9 mouse cellular contexts compared by ENCODE assay signal in the genomic region with DNA sequence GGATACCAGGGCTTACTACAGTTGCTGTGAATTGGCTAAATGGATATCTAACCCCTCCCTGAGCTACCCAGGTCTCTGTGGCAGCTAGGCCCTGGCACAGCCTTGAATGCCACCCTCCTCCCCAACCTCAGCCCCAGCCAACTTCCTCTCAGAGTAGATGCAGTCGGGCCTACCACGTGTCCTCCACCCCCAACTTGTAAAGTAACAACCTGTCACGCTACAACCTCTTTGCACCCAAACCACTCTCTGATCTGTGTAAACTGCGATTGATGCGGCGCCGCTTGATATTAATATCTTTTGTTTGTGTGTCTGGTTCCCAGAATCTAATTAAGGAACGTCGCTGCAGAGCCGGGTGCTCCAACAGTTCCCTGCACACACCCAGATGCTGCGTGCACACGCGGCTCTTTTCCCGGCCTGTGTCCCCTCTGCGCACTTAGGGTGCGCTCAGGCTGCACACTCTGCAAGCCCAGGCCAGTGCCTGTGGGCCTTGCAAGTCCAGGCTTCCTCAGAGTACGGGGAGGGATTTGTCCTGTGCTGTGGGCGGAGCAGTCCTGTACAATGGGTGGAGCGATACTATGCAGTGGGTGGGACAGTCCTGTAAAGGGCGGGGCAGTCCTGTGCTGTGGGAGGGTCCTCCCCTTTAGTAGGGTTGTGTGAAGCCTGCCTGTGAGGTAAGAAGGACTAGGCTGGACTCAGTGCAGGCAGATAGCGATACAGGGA. TPM values are rescaled to one million over a fixed set of nuclear protein-coding genes. Genes with fewer than 3 reads are reported as not detected.
DNase-seq lines count a peak whose midpoint lies in the region; ATAC-seq and TF ChIP-seq lines count a peak whose summit lies in the region.
"Had no signal": no experiment of that assay in that cellular context is flagged by ENCODE, and none has a peak within 500 bp of the region (broad histone marks: within the 10 kb centered on the region; RNA-seq: fewer than 3 reads in every experiment).

No protein-coding gene starts in this region.

- H3K4me1 ChIP-seq in kidney, embryonic 14.5 days (ENCODE audit: control insufficient read depth, insufficient read depth, low read length), result peaks cover 15% of the 10 kb centered on the region
- H3K4me1 ChIP-seq in G1E (ENCODE audit: insufficient read depth, low read depth, low read length), result peaks cover 15% of the 10 kb centered on the region
- peaks cover 28% of the 10 kb centered on the region for H3K4me1 ChIP-seq in embryonic facial prominence, embryonic 15.5 days
- peaks cover 40% of the 10 kb centered on the region for H3K4me1 ChIP-seq in limb, embryonic 10.5 days
- peaks cover 6% of the 10 kb centered on the region for H3K4me1 ChIP-seq in neural tube, embryonic 11.5 days (ENCODE audit: control insufficient read depth, insufficient read depth, low read length)

- no peak overlapping the region for H3K27ac ChIP-seq in kidney, embryonic 14.5 days (ENCODE audit: low read depth, low read length)
- peak overlapping the region; percentile 28; the same call in 1 of the 2 replicates for H3K27ac ChIP-seq in embryonic facial prominence, embryonic 15.5 days (replicated peaks)
- H3K27ac ChIP-seq in limb, embryonic 10.5 days, result peak overlapping the region; percentile 47
- no peak overlapping the region for H3K27ac ChIP-seq in neural tube, embryonic 11.5 days (ENCODE audit: low read depth, low read length)

- DNase-seq in kidney, adult 9 months, result no peak
- DNase-seq in G1E (ENCODE audit: low spot score), result peak; percentile 31
- peak; percentile 56 for DNase-seq in limb, embryonic 10.5 days (ENCODE audit: low spot score)
- peak; percentile 65 for DNase-seq in neural tube, embryonic 11.5 days (ENCODE audit: low spot score)
- DNase-seq in spleen, adult 12 weeks (ENCODE audit: low spot score), result no peak
- no peak for DNase-seq in cerebellum, adult 18-20 months

- H3K4me2 ChIP-seq in kidney, embryonic 14.5 days (replicated peaks; ENCODE audit: low read depth, low read length), result no peak overlapping the region
- H3K4me2 ChIP-seq in embryonic facial prominence, embryonic 15.5 days (replicated peaks), result peak overlapping the region; percentile 19; the same call in 1 of the 2 replicates
- no peak overlapping the region for H3K4me2 ChIP-seq in neural tube, embryonic 11.5 days (ENCODE audit: low read depth)

- 26% methylated on average over 21 of the region's 21 CpGs for WGBS in kidney, embryonic 14.5 days
- 16% methylated on average over 21 of the region's 21 CpGs for WGBS in embryonic facial prominence, embryonic 15.5 days
- 28% methylated on average over 21 of the region's 21 CpGs for WGBS in limb, embryonic 10.5 days
- 30% methylated on average over 21 of the region's 21 CpGs for WGBS in neural tube, embryonic 11.5 days

- no peaks in the 10 kb centered on the region for H3K9me3 ChIP-seq in kidney, embryonic 14.5 days (ENCODE audit: control insufficient read depth, low read length)
- no peaks in the 10 kb centered on the region for H3K9me3 ChIP-seq in G1E (replicated peaks)
- H3K9me3 ChIP-seq in embryonic facial prominence, embryonic 15.5 days (replicated peaks), result no peaks in the 10 kb centered on the region
- no peaks in the 10 kb centered on the region for H3K9me3 ChIP-seq in limb, embryonic 10.5 days (replicated peaks)
- H3K9me3 ChIP-seq in neural tube, embryonic 11.5 days (ENCODE audit: control insufficient read depth, low read length), result no peaks in the 10 kb centered on the region

- H3K27me3 ChIP-seq in kidney, embryonic 14.5 days (ENCODE audit: control insufficient read depth, insufficient read depth, low read length), result peaks cover 8% of the 10 kb centered on the region; the same call in 1 of the 2 replicates
- H3K27me3 ChIP-seq in G1E (ENCODE audit: insufficient read depth, low read length), result peaks cover 44% of the 10 kb centered on the region
- H3K27me3 ChIP-seq in embryonic facial prominence, embryonic 15.5 days, result peaks cover 18% of the 10 kb centered on the region
- H3K27me3 ChIP-seq in limb, embryonic 10.5 days (ENCODE audit: low read depth, poor library complexity, severe bottlenecking), result peaks cover 80% of the 10 kb centered on the region
- H3K27me3 ChIP-seq in neural tube, embryonic 11.5 days (ENCODE audit: control insufficient read depth, insufficient read depth, low read length), result peaks cover 24% of the 10 kb centered on the region

- H3K36me3 ChIP-seq in kidney, embryonic 14.5 days (ENCODE audit: control insufficient read depth, insufficient read depth, low read length), result no peaks in the 10 kb centered on the region
- no peaks in the 10 kb centered on the region for H3K36me3 ChIP-seq in G1E (replicated peaks)
- no peaks in the 10 kb centered on the region for H3K36me3 ChIP-seq in embryonic facial prominence, embryonic 15.5 days
- H3K36me3 ChIP-seq in limb, embryonic 10.5 days, result no peaks in the 10 kb centered on the region
- H3K36me3 ChIP-seq in neural tube, embryonic 11.5 days (ENCODE audit: control insufficient read depth, insufficient read depth, low read length), result no peaks in the 10 kb centered on the region

- TF ChIP-seq CTCF in G1E (IDR thresholded peaks at IDR 0.05; ENCODE audit: low read depth, low read length), result no peak

- ATAC-seq in kidney, embryonic 14.5 days (ENCODE audit: low FRiP score, low TSS enrichment), result peak; percentile 83
- peak; percentile 72 for ATAC-seq in G1E (ENCODE audit: extremely low read depth, insufficient number of reproducible peaks, low FRiP score, poor library complexity, severe bottlenecking)
- ATAC-seq in embryonic facial prominence, embryonic 15.5 days (ENCODE audit: insufficient number of reproducible peaks, low FRiP score, low TSS enrichment, low read depth), result peak; percentile 75
- ATAC-seq in neural tube, embryonic 11.5 days (ENCODE audit: insufficient read depth, low FRiP score, low TSS enrichment), result peak; percentile 58

- H3K9ac ChIP-seq in kidney, embryonic 14.5 days (ENCODE audit: low read depth, low read length), result no peak overlapping the region
- no peak overlapping the region for H3K9ac ChIP-seq in embryonic facial prominence, embryonic 15.5 days
- H3K9ac ChIP-seq in neural tube, embryonic 11.5 days (ENCODE audit: low read length), result no peak overlapping the region

- H3K4me3 ChIP-seq in kidney, embryonic 14.5 days (ENCODE audit: low read length), result no peak overlapping the region
- 0 out of 2 replicates have a peak overlapping the region, but pooled peaks have one; percentile 7 for H3K4me3 ChIP-seq in G1E (ENCODE audit: low read depth, low read length)
- H3K4me3 ChIP-seq in embryonic facial prominence, embryonic 15.5 days (replicated peaks), result no peak overlapping the region
- H3K4me3 ChIP-seq in limb, embryonic 10.5 days, result no peak overlapping the region
- H3K4me3 ChIP-seq in neural tube, embryonic 11.5 days (ENCODE audit: low read depth, low read length), result no peak overlapping the region
- H3K4me3 ChIP-seq: myocyte had no signal

RNA-seq across cellular contexts. Expression of a gene that starts 49.4 kb away (rescaled TPM):
- 3.6 and 6.4 TPM in 2 replicates for polyA plus RNA-seq in kidney, embryonic 14.5 days (2014; fragmentation: Nextera tagmentation; extraction: Ambion mirVana)
- total RNA-seq in G1E (2014; fragmentation: Nextera tagmentation) (12.8 and 21.7 TPM in 2 replicates), G1E (2017) (8.0 and 8.5 TPM in 2 replicates)
- 22.4 and 26.3 TPM in 2 replicates for polyA plus RNA-seq in G1E (2012)
- polyA plus RNA-seq in embryonic facial prominence, embryonic 15.5 days (2015; fragmentation: Nextera tagmentation; extraction: Ambion mirVana), result 5.7 and 7.7 TPM in 2 replicates
- 8.9 and 9.0 TPM in 2 replicates for polyA plus RNA-seq in limb, embryonic 10.5 days (2016; fragmentation: Nextera tagmentation; extraction: Ambion mirVana)
- polyA plus RNA-seq in neural tube, embryonic 11.5 days (2014; fragmentation: Nextera tagmentation; extraction: Ambion mirVana), result 5.4 and 7.1 TPM in 2 replicates

Comparison
In these comparisons a context has a peak if more than half of its experiments do, and no peak if none do; other contexts are left out.
1. H3K27ac ChIP-seq: peak in embryonic facial prominence, embryonic 15.5 days (single experiment) and limb, embryonic 10.5 days (single experiment); none in kidney, embryonic 14.5 days (single experiment) and neural tube, embryonic 11.5 days (single experiment).
2. DNase-seq: peak in G1E (single experiment), limb, embryonic 10.5 days (single experiment) and neural tube, embryonic 11.5 days (single experiment); none in kidney, adult 9 months (single experiment), spleen, adult 12 weeks (single experiment) and cerebellum, adult 18-20 months (0 of 2).
3. Peak in every context shown above with its lines, with median percentiles within 50 percentile points of each other: ATAC-seq.